Mouse (Mus musculus): ENCODE data around the gene Stk4. TPM values are rescaled to one million over a fixed set of nuclear protein-coding genes. Genes with fewer than 3 reads are reported as not detected.

The Stk4 gene
- polyA plus RNA-seq, 1 experiment from 2014 or later, result 28.8 TPM

GRCm38 (mm10) chr2:164144025-164144424, 73.9 kb downstream of the Stk4 start:
- H3K27me3 ChIP-seq, result no peaks in the 10 kb centered on the region
- ATAC-seq (no peak), DNase-seq (ENCODE audit: low read depth, low spot score) (no peak)
- POLR2A ChIA-PET, result no interaction called here
- no peak for TF ChIP-seq CTCF (IDR thresholded peaks at IDR 0.05)
- in situ Hi-C loops (cut with MboI; ENCODE audit: low pct_unique_long_range_greater_than_20kb), result no loop called here
- CTCF ChIA-PET, result interaction anchor here (1.5 kb wide), 1 partner anchor 246 kb away, joined by 5 read pairs; the partner anchor contains the start of gene Slpi

DNA sequence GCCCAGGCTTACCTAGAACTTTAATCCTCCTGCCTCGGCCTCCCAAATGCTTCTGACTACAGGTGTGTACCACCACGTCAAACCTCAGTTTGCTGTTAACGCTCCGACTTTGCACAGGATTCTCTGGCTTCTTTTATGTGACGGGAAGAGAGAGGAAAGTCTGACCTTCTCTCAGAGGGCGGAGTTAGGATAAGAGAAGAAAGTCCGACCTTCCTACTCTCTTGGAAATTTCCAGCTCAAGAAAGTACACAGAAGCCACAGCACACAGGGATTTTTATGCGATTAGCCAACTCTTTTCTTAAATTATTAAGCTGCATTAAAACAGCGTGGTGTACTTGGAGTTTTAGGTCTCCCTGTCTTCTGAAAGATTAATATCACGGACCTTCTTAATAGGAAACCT, 74.4 kb downstream of the Stk4 start:
- CTCF ChIA-PET, result interaction anchor here (0.9 to 1.5 kb wide), 2 partner anchors 13 to 245 kb away, joined by 3 to 5 read pairs; partner anchors contain the start of gene Slpi
- DNase-seq (ENCODE audit: low read depth, low spot score), result no peak
- in situ Hi-C loops (cut with MboI; ENCODE audit: low pct_unique_long_range_greater_than_20kb), result no loop called here
- no peak for TF ChIP-seq CTCF (IDR thresholded peaks at IDR 0.05)
- POLR2A ChIA-PET, result no interaction called here
- ATAC-seq, result no peak
- H3K27me3 ChIP-seq, result no peaks in the 10 kb centered on the region

GRCm38 (mm10) chr2:164146556-164146955, 76.4 kb downstream of the Stk4 start:
- ATAC-seq, result no peak
- ChIA-PET POLR2A (no interaction called here), CTCF (interaction anchor here (1.1 to 2.6 kb wide), 2 partner anchors 10 to 240 kb away, joined by 3 to 10 read pairs; no protein-coding TSS in a partner anchor)
- no peak for TF ChIP-seq CTCF (IDR thresholded peaks at IDR 0.05)
- in situ Hi-C loops (cut with MboI; ENCODE audit: low pct_unique_long_range_greater_than_20kb), result no loop called here
- H3K27me3 ChIP-seq, result no peaks in the 10 kb centered on the region
- DNase-seq (ENCODE audit: low read depth, low spot score), result no peak

- ATAC-seq, result peak; percentile 26
- H3K27me3 ChIP-seq, result no peaks in the 10 kb centered on the region
- no peak for DNase-seq (ENCODE audit: low read depth, low spot score)
- TF ChIP-seq CTCF (IDR thresholded peaks at IDR 0.05), result no peak
- POLR2A ChIA-PET, result interaction anchor here (0.7 kb wide), 1 partner anchor 58 kb away, joined by 3 read pairs; no protein-coding TSS in a partner anchor
- CTCF ChIA-PET, result interaction anchor here (0.6 kb wide), 1 partner anchor 30 kb away, joined by 3 read pairs; no protein-coding TSS in a partner anchor
- in situ Hi-C loops (cut with MboI; ENCODE audit: low pct_unique_long_range_greater_than_20kb), result no loop called here
Observed at GRCm38 (mm10) chr2:164150086-164150760, 80.1 kb downstream of the Stk4 start.

DNA sequence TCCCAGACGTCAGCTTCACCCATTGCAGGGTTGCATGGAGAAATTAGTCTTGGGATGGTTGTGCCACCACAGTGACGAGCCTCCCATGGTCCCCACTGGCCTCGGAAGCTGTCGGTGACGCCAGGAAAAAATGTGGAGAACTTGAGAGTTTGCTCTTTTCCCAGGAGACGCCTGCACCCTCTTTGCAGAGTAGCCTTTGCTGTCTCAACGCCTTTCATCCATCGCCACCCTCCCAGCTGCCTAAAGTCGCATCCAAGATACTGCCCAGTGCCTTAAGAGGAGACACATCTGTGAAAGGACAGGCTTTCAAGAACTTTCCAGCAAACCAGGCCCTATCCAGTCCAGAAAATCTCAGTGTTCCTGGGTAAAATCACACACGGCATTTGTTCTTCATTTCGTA, 82.2 kb downstream of the Stk4 start:
- ChIA-PET POLR2A (no interaction called here), CTCF (no interaction called here)
- DNase-seq (ENCODE audit: low read depth, low spot score) (no peak), ATAC-seq (no peak)
- no peaks in the 10 kb centered on the region for H3K27me3 ChIP-seq
- TF ChIP-seq CTCF (IDR thresholded peaks at IDR 0.05), result no peak
- in situ Hi-C loops (cut with MboI; ENCODE audit: low pct_unique_long_range_greater_than_20kb), result no loop called here

GRCm38 (mm10) chr2:164154007-164154406, 83.9 kb downstream of the Stk4 start:
- in situ Hi-C loops (cut with MboI; ENCODE audit: low pct_unique_long_range_greater_than_20kb), result no loop called here
- DNase-seq (ENCODE audit: low read depth, low spot score), result no peak
- no peak for ATAC-seq
- no peak for TF ChIP-seq CTCF (IDR thresholded peaks at IDR 0.05)
- ChIA-PET CTCF (interaction anchor here (1.2 kb wide), 1 partner anchor 10 kb away, joined by 3 read pairs; no protein-coding TSS in a partner anchor), POLR2A (no interaction called here)
- H3K27me3 ChIP-seq, result no peaks in the 10 kb centered on the region

GRCm38 (mm10) chr2:164156158-164156557, 86.0 kb downstream of the Stk4 start:
- in situ Hi-C loops (cut with MboI; ENCODE audit: low pct_unique_long_range_greater_than_20kb), result no loop called here
- no peak for ATAC-seq
- TF ChIP-seq CTCF (IDR thresholded peaks at IDR 0.05), result no peak
- ChIA-PET CTCF (no interaction called here), POLR2A (no interaction called here)
- no peaks in the 10 kb centered on the region for H3K27me3 ChIP-seq
- no peak for DNase-seq (ENCODE audit: low read depth, low spot score)

DNA sequence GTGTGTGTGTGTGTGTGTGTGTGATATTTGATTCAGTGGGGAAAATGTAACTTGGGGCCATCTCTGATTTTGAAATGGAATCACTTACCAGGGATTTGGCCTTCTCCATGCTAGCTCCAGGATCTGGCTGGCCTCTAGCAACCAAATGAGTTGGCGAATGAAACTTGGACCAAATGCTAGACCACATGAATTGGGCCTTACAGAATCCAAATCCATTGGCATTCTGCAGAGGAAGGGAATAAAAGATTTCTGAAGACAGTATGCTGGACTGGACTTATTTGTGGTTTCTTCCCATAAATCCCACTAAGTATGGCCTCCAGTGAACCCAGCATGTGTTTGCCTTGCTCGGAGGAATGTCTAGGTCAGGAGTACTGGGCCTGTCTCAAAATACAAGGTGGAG, 88.7 kb downstream of the Stk4 start:
- no peak for TF ChIP-seq CTCF (IDR thresholded peaks at IDR 0.05)
- POLR2A ChIA-PET, result no interaction called here
- ATAC-seq, result no peak
- DNase-seq (ENCODE audit: low read depth, low spot score), result no peak
- CTCF ChIA-PET, result interaction anchor here (1.1 to 1.3 kb wide), 2 partner anchors 14 to 19 kb away, joined by 3 read pairs; no protein-coding TSS in a partner anchor
- in situ Hi-C loops (cut with MboI; ENCODE audit: low pct_unique_long_range_greater_than_20kb), result no loop called here
- H3K27me3 ChIP-seq, result no peaks in the 10 kb centered on the region

DNA sequence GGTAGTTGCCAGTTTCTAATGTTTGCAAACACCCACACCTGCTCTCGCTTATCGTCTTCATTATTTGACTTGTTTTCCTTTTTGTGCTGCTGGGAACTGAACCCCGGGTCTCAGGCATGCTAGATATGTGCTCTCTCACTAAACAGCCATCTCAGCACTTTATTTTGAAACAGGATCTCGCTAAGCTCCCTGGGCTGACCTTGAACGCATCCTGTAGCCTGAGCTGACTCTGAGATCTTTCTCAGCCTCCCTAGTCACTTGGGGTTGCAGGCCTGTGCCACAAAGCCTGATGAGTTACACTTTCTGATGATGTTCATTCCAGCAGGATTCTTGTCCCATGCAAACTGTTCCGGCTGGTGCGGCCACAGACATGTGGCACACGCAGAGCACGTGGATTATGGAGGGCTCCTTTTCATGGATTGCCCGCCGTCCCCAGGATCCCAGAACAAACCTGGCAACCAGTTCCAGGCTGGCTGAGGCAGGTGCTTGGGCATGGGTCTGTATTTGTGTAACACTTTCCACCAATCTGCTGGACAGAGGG, 91.5 kb downstream of the Stk4 start:
- ATAC-seq, result no peak
- no peak for DNase-seq (ENCODE audit: low read depth, low spot score)
- ChIA-PET CTCF (no interaction called here), POLR2A (no interaction called here)
- H3K27me3 ChIP-seq, result no peaks in the 10 kb centered on the region
- in situ Hi-C loops (cut with MboI; ENCODE audit: low pct_unique_long_range_greater_than_20kb), result no loop called here
- no peak for TF ChIP-seq CTCF (IDR thresholded peaks at IDR 0.05)

GRCm38 (mm10) chr2:164164941-164165340, 94.8 kb downstream of the Stk4 start:
- DNase-seq (ENCODE audit: low read depth, low spot score) (no peak), ATAC-seq (no peak)
- CTCF ChIA-PET, result interaction anchor here (1.3 kb wide), 1 partner anchor 32 kb away, joined by 3 read pairs; no protein-coding TSS in a partner anchor
- TF ChIP-seq CTCF (IDR thresholded peaks at IDR 0.05), result no peak
- in situ Hi-C loops (cut with MboI; ENCODE audit: low pct_unique_long_range_greater_than_20kb), result no loop called here
- H3K27me3 ChIP-seq, result no peaks in the 10 kb centered on the region
- POLR2A ChIA-PET, result no interaction called here

- in situ Hi-C loops (cut with MboI; ENCODE audit: low pct_unique_long_range_greater_than_20kb), result no loop called here
- TF ChIP-seq CTCF (IDR thresholded peaks at IDR 0.05), result no peak
- no peak for ATAC-seq
- POLR2A ChIA-PET, result no interaction called here
- CTCF ChIA-PET, result no interaction called here
- no peak for DNase-seq (ENCODE audit: low read depth, low spot score)
- no peaks in the 10 kb centered on the region for H3K27me3 ChIP-seq
Observed at GRCm38 (mm10) chr2:164167752-164168570, 97.8 kb downstream of the Stk4 start.

Measured in Patski (cell line).